Mouse (Mus musculus) retina, postnatal 7 days (tissue): ENCODE data around the gene Zfp658.

ENCODE experiments used
- DNase-seq: peaks from one replicate; pipeline ENCODE4 v3.0.0-alpha.2; 2012; ENCODE audit warnings: low read depth, low spot score

Gene Zfp658

GRCm38 (mm10) chr7:43562006-43562633, at the start of gene Zfp658:
Gene Zfp658 (plus strand): TSS chr7:43562256.
- DNase-seq: peak; percentile 84

GRCm38 (mm10) chr7:43512519-43512918, 49.5 kb upstream of the Zfp658 start:
- no peak for DNase-seq

- no peak for DNase-seq
Observed at GRCm38 (mm10) chr7:43515076-43515475, 47.0 kb upstream of the Zfp658 start.

- peak; percentile 23 for DNase-seq
Observed at GRCm38 (mm10) chr7:43518341-43518740, 43.7 kb upstream of the Zfp658 start.

- DNase-seq: no peak
Observed at GRCm38 (mm10) chr7:43522776-43523175, 39.3 kb upstream of the Zfp658 start.

GRCm38 (mm10) chr7:43525313-43525712, 36.7 kb upstream of the Zfp658 start:
- no peak for DNase-seq

- DNase-seq: no peak
Observed at GRCm38 (mm10) chr7:43530216-43530785, 31.8 kb upstream of the Zfp658 start.

GRCm38 (mm10) chr7:43532936-43533505, 29.0 kb upstream of the Zfp658 start:
- no peak for DNase-seq

- DNase-seq: no peak
Observed at GRCm38 (mm10) chr7:43538524-43538923, 23.5 kb upstream of the Zfp658 start.

GRCm38 (mm10) chr7:43544225-43544977, 17.7 kb upstream of the Zfp658 start, which contains the start of gene Cd33:
Gene Cd33 (minus strand): TSS chr7:43544428.
- DNase-seq: no peak

GRCm38 (mm10) chr7:43545656-43546545, 16.2 kb upstream of the Zfp658 start:
- DNase-seq: no peak

- no peak for DNase-seq
Observed at GRCm38 (mm10) chr7:43547666-43548065, 14.4 kb upstream of the Zfp658 start.

GRCm38 (mm10) chr7:43548206-43548605, 13.8 kb upstream of the Zfp658 start:
- DNase-seq: no peak

- DNase-seq: no peak
Observed at GRCm38 (mm10) chr7:43553153-43553552, 8.9 kb upstream of the Zfp658 start.

- DNase-seq: no peak
Observed at GRCm38 (mm10) chr7:43554550-43554949, 7.5 kb upstream of the Zfp658 start.

- DNase-seq: no peak
Observed at GRCm38 (mm10) chr7:43555351-43555750, 6.7 kb upstream of the Zfp658 start.

- no peak for DNase-seq
Observed at GRCm38 (mm10) chr7:43556901-43557300, 5.2 kb upstream of the Zfp658 start.

GRCm38 (mm10) chr7:43562651-43563070, 605 bp downstream of the Zfp658 start:
- peak; percentile 30 for DNase-seq

GRCm38 (mm10) chr7:43563300-43563699, 1.2 kb downstream of the Zfp658 start:
- no peak for DNase-seq

- DNase-seq: no peak
Observed at GRCm38 (mm10) chr7:43571216-43571615, 9.2 kb downstream of the Zfp658 start.

- DNase-seq: peak; percentile 89
Observed at GRCm38 (mm10) chr7:43579440-43580171, 17.6 kb downstream of the Zfp658 start, which contains the start of gene Zfp719. Gene Zfp719 (plus strand): TSS chr7:43579610.
